Mouse (Mus musculus): ENCODE data around the gene Vwa8. TPM values are rescaled to one million over a fixed set of nuclear protein-coding genes. Genes with fewer than 3 reads are reported as not detected.

Vwa8 gene
- polyA plus RNA-seq, 1 experiment from 2014 or later: 8.1 TPM

- H3K27me3 ChIP-seq (ENCODE audit: control insufficient read depth, insufficient read depth, low read length): no peaks in the 10 kb centered on the region
- 58% methylated on average over 2 of the region's 2 CpGs for WGBS
- peak; percentile 32 for DNase-seq (ENCODE audit: low spot score)
Measured at GRCm38 (mm10) chr14:78921219-78921618, 72.4 kb downstream of the Vwa8 start.

GRCm38 (mm10) chr14:78923631-78924030 is 74.8 kb downstream of the Vwa8 start:
- no peaks in the 10 kb centered on the region for H3K36me3 ChIP-seq (replicated peaks; ENCODE audit: control insufficient read depth, insufficient read depth, low read depth, low read length)
- no peaks in the 10 kb centered on the region for H3K4me1 ChIP-seq (ENCODE audit: control insufficient read depth, insufficient read depth, low read length)
- H3K9me3 ChIP-seq (replicated peaks; ENCODE audit: control insufficient read depth, low read length): no peaks in the 10 kb centered on the region
- no peak overlapping the region for H3K27ac ChIP-seq (replicated peaks; ENCODE audit: low read depth, low read length)
- no peaks in the 10 kb centered on the region for H3K27me3 ChIP-seq (ENCODE audit: control insufficient read depth, insufficient read depth, low read length)
- H3K4me3 ChIP-seq (ENCODE audit: low read depth, low read length): no peak overlapping the region
- DNase-seq (ENCODE audit: low spot score) (no peak), ATAC-seq (replicated peaks; ENCODE audit: insufficient number of reproducible peaks, low FRiP score, low TSS enrichment, low read depth) (no peak)
- WGBS: 86% methylated on average over 5 of the region's 5 CpGs
- H3K9ac ChIP-seq (replicated peaks; ENCODE audit: low read length): no peak overlapping the region
- no peak overlapping the region for H3K4me2 ChIP-seq (ENCODE audit: low read depth, low read length)

More at GRCm38 (mm10) chr14:78921219-78921618, 72.4 kb downstream of the Vwa8 start:
- Histone ChIP-seq H3K9ac (replicated peaks; ENCODE audit: low read length) (no peak overlapping the region), H3K9me3 (replicated peaks; ENCODE audit: control insufficient read depth, low read length) (no peaks in the 10 kb centered on the region), H3K36me3 (replicated peaks; ENCODE audit: control insufficient read depth, insufficient read depth, low read depth, low read length) (no peaks in the 10 kb centered on the region), H3K4me1 (ENCODE audit: control insufficient read depth, insufficient read depth, low read length) (no peaks in the 10 kb centered on the region), H3K4me2 (ENCODE audit: low read depth, low read length) (no peak overlapping the region), H3K4me3 (ENCODE audit: low read depth, low read length) (no peak overlapping the region), H3K27ac (replicated peaks; ENCODE audit: low read depth, low read length) (no peak overlapping the region)
- ATAC-seq (replicated peaks; ENCODE audit: insufficient number of reproducible peaks, low FRiP score, low TSS enrichment, low read depth): no peak

- H3K9me3 ChIP-seq (replicated peaks; ENCODE audit: control insufficient read depth, low read length): no peaks in the 10 kb centered on the region
- DNase-seq (ENCODE audit: low spot score): no peak
- no peak overlapping the region for H3K9ac ChIP-seq (replicated peaks; ENCODE audit: low read length)
- no peaks in the 10 kb centered on the region for H3K4me1 ChIP-seq (ENCODE audit: control insufficient read depth, insufficient read depth, low read length)
- H3K36me3 ChIP-seq (replicated peaks; ENCODE audit: control insufficient read depth, insufficient read depth, low read depth, low read length): no peaks in the 10 kb centered on the region
- no peak overlapping the region for H3K4me3 ChIP-seq (ENCODE audit: low read depth, low read length)
- H3K4me2 ChIP-seq (ENCODE audit: low read depth, low read length): no peak overlapping the region
- WGBS: 88% methylated on average over 21 of the region's 21 CpGs
- H3K27me3 ChIP-seq (ENCODE audit: control insufficient read depth, insufficient read depth, low read length): no peaks in the 10 kb centered on the region
- ATAC-seq (replicated peaks; ENCODE audit: insufficient number of reproducible peaks, low FRiP score, low TSS enrichment, low read depth): no peak
- H3K27ac ChIP-seq (replicated peaks; ENCODE audit: low read depth, low read length): no peak overlapping the region
Measured at GRCm38 (mm10) chr14:78924755-78925537, 76.1 kb downstream of the Vwa8 start.

GRCm38 (mm10) chr14:78932094-78932493 is 83.2 kb downstream of the Vwa8 start:
- no peaks in the 10 kb centered on the region for H3K4me1 ChIP-seq (ENCODE audit: control insufficient read depth, insufficient read depth, low read length)
- H3K9ac ChIP-seq (replicated peaks; ENCODE audit: low read length): no peak overlapping the region
- ATAC-seq (replicated peaks; ENCODE audit: insufficient number of reproducible peaks, low FRiP score, low TSS enrichment, low read depth): no peak
- H3K27me3 ChIP-seq (ENCODE audit: control insufficient read depth, insufficient read depth, low read length): no peaks in the 10 kb centered on the region
- no peak for DNase-seq (ENCODE audit: low spot score)
- H3K9me3 ChIP-seq (replicated peaks; ENCODE audit: control insufficient read depth, low read length): no peaks in the 10 kb centered on the region
- 65% methylated on average over 2 of the region's 2 CpGs for WGBS
- no peaks in the 10 kb centered on the region for H3K36me3 ChIP-seq (replicated peaks; ENCODE audit: control insufficient read depth, insufficient read depth, low read depth, low read length)
- H3K4me3 ChIP-seq (ENCODE audit: low read depth, low read length): no peak overlapping the region
- no peak overlapping the region for H3K4me2 ChIP-seq (ENCODE audit: low read depth, low read length)
- H3K27ac ChIP-seq (replicated peaks; ENCODE audit: low read depth, low read length): no peak overlapping the region

- Histone ChIP-seq H3K27me3 (ENCODE audit: control insufficient read depth, insufficient read depth, low read length) (no peaks in the 10 kb centered on the region), H3K27ac (replicated peaks; ENCODE audit: low read depth, low read length) (no peak overlapping the region), H3K36me3 (replicated peaks; ENCODE audit: control insufficient read depth, insufficient read depth, low read depth, low read length) (no peaks in the 10 kb centered on the region), H3K9ac (replicated peaks; ENCODE audit: low read length) (no peak overlapping the region), H3K4me2 (ENCODE audit: low read depth, low read length) (no peak overlapping the region), H3K4me1 (ENCODE audit: control insufficient read depth, insufficient read depth, low read length) (no peaks in the 10 kb centered on the region), H3K4me3 (ENCODE audit: low read depth, low read length) (no peak overlapping the region), H3K9me3 (replicated peaks; ENCODE audit: control insufficient read depth, low read length) (no peaks in the 10 kb centered on the region)
- ATAC-seq (replicated peaks; ENCODE audit: insufficient number of reproducible peaks, low FRiP score, low TSS enrichment, low read depth) (no peak), DNase-seq (ENCODE audit: low spot score) (no peak)
- 72% methylated on average over 8 of the region's 8 CpGs for WGBS
Measured at GRCm38 (mm10) chr14:78933399-78933798, 84.5 kb downstream of the Vwa8 start.

- WGBS: 89% methylated on average over 6 of the region's 6 CpGs
Measured at GRCm38 (mm10) chr14:78934596-78934995, 85.7 kb downstream of the Vwa8 start.

GRCm38 (mm10) chr14:78935796-78936195 is 86.9 kb downstream of the Vwa8 start:
- 61% methylated on average over 3 of the region's 3 CpGs for WGBS
- Histone ChIP-seq H3K9ac (replicated peaks; ENCODE audit: low read length) (no peak overlapping the region), H3K36me3 (replicated peaks; ENCODE audit: control insufficient read depth, insufficient read depth, low read depth, low read length) (no peaks in the 10 kb centered on the region), H3K4me2 (ENCODE audit: low read depth, low read length) (no peak overlapping the region), H3K4me3 (ENCODE audit: low read depth, low read length) (no peak overlapping the region), H3K27ac (replicated peaks; ENCODE audit: low read depth, low read length) (no peak overlapping the region), H3K4me1 (ENCODE audit: control insufficient read depth, insufficient read depth, low read length) (no peaks in the 10 kb centered on the region), H3K9me3 (replicated peaks; ENCODE audit: control insufficient read depth, low read length) (no peaks in the 10 kb centered on the region), H3K27me3 (ENCODE audit: control insufficient read depth, insufficient read depth, low read length) (no peaks in the 10 kb centered on the region)
- no peak for DNase-seq (ENCODE audit: low spot score)
- ATAC-seq (replicated peaks; ENCODE audit: insufficient number of reproducible peaks, low FRiP score, low TSS enrichment, low read depth): no peak

More at GRCm38 (mm10) chr14:78934596-78934995, 85.7 kb downstream of the Vwa8 start:
- no peak overlapping the region for H3K4me3 ChIP-seq (ENCODE audit: low read depth, low read length)
- no peaks in the 10 kb centered on the region for H3K9me3 ChIP-seq (replicated peaks; ENCODE audit: control insufficient read depth, low read length)
- ATAC-seq (replicated peaks; ENCODE audit: insufficient number of reproducible peaks, low FRiP score, low TSS enrichment, low read depth) (no peak), DNase-seq (ENCODE audit: low spot score) (no peak)
- H3K9ac ChIP-seq (replicated peaks; ENCODE audit: low read length): no peak overlapping the region
- H3K4me1 ChIP-seq (ENCODE audit: control insufficient read depth, insufficient read depth, low read length): no peaks in the 10 kb centered on the region
- H3K27me3 ChIP-seq (ENCODE audit: control insufficient read depth, insufficient read depth, low read length): no peaks in the 10 kb centered on the region
- H3K36me3 ChIP-seq (replicated peaks; ENCODE audit: control insufficient read depth, insufficient read depth, low read depth, low read length): no peaks in the 10 kb centered on the region
- no peak overlapping the region for H3K4me2 ChIP-seq (ENCODE audit: low read depth, low read length)
- no peak overlapping the region for H3K27ac ChIP-seq (replicated peaks; ENCODE audit: low read depth, low read length)

GRCm38 (mm10) chr14:78941741-78942475 is 93.1 kb downstream of the Vwa8 start:
- no peak overlapping the region for H3K4me3 ChIP-seq (ENCODE audit: low read depth, low read length)
- H3K4me1 ChIP-seq (ENCODE audit: control insufficient read depth, insufficient read depth, low read length): no peaks in the 10 kb centered on the region
- no peaks in the 10 kb centered on the region for H3K9me3 ChIP-seq (replicated peaks; ENCODE audit: control insufficient read depth, low read length)
- DNase-seq (ENCODE audit: low spot score) (no peak), ATAC-seq (replicated peaks; ENCODE audit: insufficient number of reproducible peaks, low FRiP score, low TSS enrichment, low read depth) (no peak)
- WGBS: 87% methylated on average over 11 of the region's 11 CpGs
- H3K36me3 ChIP-seq (replicated peaks; ENCODE audit: control insufficient read depth, insufficient read depth, low read depth, low read length): no peaks in the 10 kb centered on the region
- no peak overlapping the region for H3K4me2 ChIP-seq (ENCODE audit: low read depth, low read length)
- no peaks in the 10 kb centered on the region for H3K27me3 ChIP-seq (ENCODE audit: control insufficient read depth, insufficient read depth, low read length)
- H3K9ac ChIP-seq (replicated peaks; ENCODE audit: low read length): no peak overlapping the region
- H3K27ac ChIP-seq (replicated peaks; ENCODE audit: low read depth, low read length): no peak overlapping the region
